Mouse (Mus musculus): ENCODE results near the gene Trpm3. TPM values are rescaled to one million over a fixed set of nuclear protein-coding genes. Genes with fewer than 3 reads are reported as not detected.
"Not testable (repeated sequence)": the region's sequence is repeated elsewhere in the genome, so short reads cannot be mapped to it uniquely, and the experiment has no call there.

Trpm3 gene
- polyA plus RNA-seq, 1 experiment = 0.05 TPM

DNA sequence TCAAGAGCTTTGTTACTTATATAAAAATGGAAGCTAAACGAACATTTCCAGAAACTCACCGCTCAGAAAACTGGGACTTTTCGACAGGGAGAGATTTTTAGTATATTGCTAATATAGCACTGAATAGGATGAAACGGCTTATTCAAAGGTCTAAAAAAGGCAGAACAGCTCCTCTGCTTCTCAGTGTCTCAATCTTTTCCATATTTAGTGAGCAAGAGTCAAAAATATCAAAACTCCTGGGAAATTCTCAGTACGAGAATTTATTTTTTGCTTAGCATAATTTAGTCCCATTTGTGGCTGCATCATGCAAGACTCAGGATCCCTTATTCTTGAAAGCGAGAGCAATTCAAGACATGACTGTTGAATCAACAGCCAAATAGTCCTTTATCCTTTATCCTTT is 884.1 kb downstream of the Trpm3 start:
- H3K27me3 ChIP-seq (ENCODE audit: control insufficient read depth, insufficient read depth, insufficient read length) = no peaks in the 10 kb centered on the region
- H3ac ChIP-seq (ENCODE audit: control insufficient read depth, insufficient read length, low read depth) = no peak overlapping the region
- no peaks in the 10 kb centered on the region for H3K36me3 ChIP-seq (ENCODE audit: control insufficient read depth, insufficient read depth)
- no peaks in the 10 kb centered on the region for H3K79me3 ChIP-seq (ENCODE audit: low read depth)
- TF ChIP-seq USF1 (IDR thresholded peaks at IDR 0.05; ENCODE audit: low read depth) (no peak), MYOD1 (IDR thresholded peaks at IDR 0.05; ENCODE audit: control insufficient read depth, insufficient read length, low read depth) (no peak), FOSL1 (IDR thresholded peaks at IDR 0.05; ENCODE audit: insufficient read depth, low read length, poor library complexity, severe bottlenecking) (no peak), MYOG (IDR thresholded peaks at IDR 0.05; ENCODE audit: control insufficient read depth, extremely low read depth, insufficient read length) (no peak), MAX (IDR thresholded peaks at IDR 0.05) (no peak), CTCF (IDR thresholded peaks at IDR 0.05; ENCODE audit: control insufficient read depth, insufficient read depth, insufficient read length) (no peak), CEBPB (IDR thresholded peaks at IDR 0.05; ENCODE audit: low read depth) (no peak)
- no peak overlapping the region for H3K4me3 ChIP-seq (ENCODE audit: insufficient read depth, poor library complexity, severe bottlenecking)
- no peaks in the 10 kb centered on the region for H3K79me2 ChIP-seq (ENCODE audit: control insufficient read depth, insufficient read depth)

- Histone ChIP-seq H3K36me3 (ENCODE audit: control insufficient read depth, insufficient read depth) (no peaks in the 10 kb centered on the region), H3K27me3 (ENCODE audit: control insufficient read depth, insufficient read depth, insufficient read length) (no peaks in the 10 kb centered on the region), H3K4me3 (ENCODE audit: insufficient read depth, poor library complexity, severe bottlenecking) (no peak overlapping the region), H3K79me2 (ENCODE audit: control insufficient read depth, insufficient read depth) (no peaks in the 10 kb centered on the region), H3ac (ENCODE audit: control insufficient read depth, insufficient read length, low read depth) (no peak overlapping the region), H3K79me3 (ENCODE audit: low read depth) (no peaks in the 10 kb centered on the region)
- TF ChIP-seq CEBPB (IDR thresholded peaks at IDR 0.05; ENCODE audit: low read depth) (no peak), USF1 (IDR thresholded peaks at IDR 0.05; ENCODE audit: low read depth) (no peak), MAX (IDR thresholded peaks at IDR 0.05) (no peak), CTCF (IDR thresholded peaks at IDR 0.05; ENCODE audit: control insufficient read depth, insufficient read depth, insufficient read length) (no peak), MYOD1 (IDR thresholded peaks at IDR 0.05; ENCODE audit: control insufficient read depth, insufficient read length, low read depth) (no peak), MYOG (IDR thresholded peaks at IDR 0.05; ENCODE audit: control insufficient read depth, extremely low read depth, insufficient read length) (no peak), FOSL1 (IDR thresholded peaks at IDR 0.05; ENCODE audit: insufficient read depth, low read length, poor library complexity, severe bottlenecking) (no peak)
These were observed 884.6 kb downstream of the Trpm3 start for GRCm38 (mm10) chr19:23023316-23023960.

- Histone ChIP-seq H3K36me3 (ENCODE audit: control insufficient read depth, insufficient read depth) (no peaks in the 10 kb centered on the region), H3K27me3 (ENCODE audit: control insufficient read depth, insufficient read depth, insufficient read length) (no peaks in the 10 kb centered on the region), H3ac (ENCODE audit: control insufficient read depth, insufficient read length, low read depth) (no peak overlapping the region), H3K79me2 (ENCODE audit: control insufficient read depth, insufficient read depth) (no peaks in the 10 kb centered on the region), H3K4me3 (ENCODE audit: insufficient read depth, poor library complexity, severe bottlenecking) (no peak overlapping the region), H3K79me3 (ENCODE audit: low read depth) (no peaks in the 10 kb centered on the region)
- no peak for TF ChIP-seq CTCF (IDR thresholded peaks at IDR 0.05; ENCODE audit: control insufficient read depth, insufficient read depth, insufficient read length)
- TF ChIP-seq MAX (IDR thresholded peaks at IDR 0.05) = no peak
- no peak for TF ChIP-seq MYOD1 (IDR thresholded peaks at IDR 0.05; ENCODE audit: control insufficient read depth, insufficient read length, low read depth)
- no peak for TF ChIP-seq USF1 (IDR thresholded peaks at IDR 0.05; ENCODE audit: low read depth)
- TF ChIP-seq CEBPB (IDR thresholded peaks at IDR 0.05; ENCODE audit: low read depth) = no peak
- no peak for TF ChIP-seq FOSL1 (IDR thresholded peaks at IDR 0.05; ENCODE audit: insufficient read depth, low read length, poor library complexity, severe bottlenecking)
- no peak for TF ChIP-seq MYOG (IDR thresholded peaks at IDR 0.05; ENCODE audit: control insufficient read depth, extremely low read depth, insufficient read length)
These were observed 886.0 kb downstream of the Trpm3 start for GRCm38 (mm10) chr19:23024821-23025220.

- no peaks in the 10 kb centered on the region for H3K79me3 ChIP-seq (ENCODE audit: low read depth)
- H3K36me3 ChIP-seq (ENCODE audit: control insufficient read depth, insufficient read depth) = no peaks in the 10 kb centered on the region
- H3K79me2 ChIP-seq (ENCODE audit: control insufficient read depth, insufficient read depth) = no peaks in the 10 kb centered on the region
- TF ChIP-seq FOSL1 (IDR thresholded peaks at IDR 0.05; ENCODE audit: insufficient read depth, low read length, poor library complexity, severe bottlenecking) (no peak), CEBPB (IDR thresholded peaks at IDR 0.05; ENCODE audit: low read depth) (no peak), MYOD1 (IDR thresholded peaks at IDR 0.05; ENCODE audit: control insufficient read depth, insufficient read length, low read depth) (no peak), MYOG (IDR thresholded peaks at IDR 0.05; ENCODE audit: control insufficient read depth, extremely low read depth, insufficient read length) (no peak)
- H3K4me3 ChIP-seq (ENCODE audit: insufficient read depth, poor library complexity, severe bottlenecking) = no peak overlapping the region
- no peak overlapping the region for H3ac ChIP-seq (ENCODE audit: control insufficient read depth, insufficient read length, low read depth)
- no peaks in the 10 kb centered on the region for H3K27me3 ChIP-seq (ENCODE audit: control insufficient read depth, insufficient read depth, insufficient read length)
These were observed 887.6 kb downstream of the Trpm3 start for GRCm38 (mm10) chr19:23026427-23026826.

DNA sequence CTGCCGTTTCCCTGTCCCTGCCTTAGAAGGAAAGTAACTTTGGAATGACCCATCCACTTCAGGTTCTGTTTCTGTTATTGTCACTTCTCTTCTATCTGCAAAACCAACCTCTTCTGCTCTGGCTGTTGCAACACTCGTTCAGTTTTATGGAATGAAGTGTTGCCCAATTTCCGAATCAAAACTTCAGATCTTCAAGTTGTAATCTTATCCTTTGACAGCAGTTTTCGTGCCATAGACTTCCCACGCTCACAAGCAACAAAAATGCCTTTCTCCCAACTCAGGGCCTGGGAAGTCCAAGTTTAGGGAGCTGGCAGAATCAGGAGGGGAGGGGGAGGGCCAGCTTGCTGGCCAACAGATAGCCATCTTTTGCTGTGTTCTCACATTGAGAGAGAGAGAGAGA is 889.4 kb downstream of the Trpm3 start:
- Histone ChIP-seq H3K79me2 (ENCODE audit: control insufficient read depth, insufficient read depth) (no peaks in the 10 kb centered on the region), H3ac (ENCODE audit: control insufficient read depth, insufficient read length, low read depth) (no peak overlapping the region), H3K79me3 (ENCODE audit: low read depth) (no peaks in the 10 kb centered on the region), H3K36me3 (ENCODE audit: control insufficient read depth, insufficient read depth) (no peaks in the 10 kb centered on the region), H3K4me3 (ENCODE audit: insufficient read depth, poor library complexity, severe bottlenecking) (no peak overlapping the region), H3K27me3 (ENCODE audit: control insufficient read depth, insufficient read depth, insufficient read length) (no peaks in the 10 kb centered on the region)
- TF ChIP-seq CTCF (IDR thresholded peaks at IDR 0.05; ENCODE audit: control insufficient read depth, insufficient read depth, insufficient read length) = no peak
- no peak for TF ChIP-seq MYOG (IDR thresholded peaks at IDR 0.05; ENCODE audit: control insufficient read depth, extremely low read depth, insufficient read length)
- no peak for TF ChIP-seq FOSL1 (IDR thresholded peaks at IDR 0.05; ENCODE audit: insufficient read depth, low read length, poor library complexity, severe bottlenecking)
- TF ChIP-seq MAX (IDR thresholded peaks at IDR 0.05) = no peak
- TF ChIP-seq MYOD1 (IDR thresholded peaks at IDR 0.05; ENCODE audit: control insufficient read depth, insufficient read length, low read depth) = no peak
- TF ChIP-seq USF1 (IDR thresholded peaks at IDR 0.05; ENCODE audit: low read depth) = no peak
- TF ChIP-seq CEBPB (IDR thresholded peaks at IDR 0.05; ENCODE audit: low read depth) = no peak

GRCm38 (mm10) chr19:23033343-23033742 is 894.5 kb downstream of the Trpm3 start:
- H3ac ChIP-seq (ENCODE audit: control insufficient read depth, insufficient read length, low read depth); H3K79me3 ChIP-seq (ENCODE audit: low read depth); H3K27me3 ChIP-seq (ENCODE audit: control insufficient read depth, insufficient read depth, insufficient read length); H3K36me3 ChIP-seq (ENCODE audit: control insufficient read depth, insufficient read depth); H3K4me3 ChIP-seq (ENCODE audit: insufficient read depth, poor library complexity, severe bottlenecking); H3K79me2 ChIP-seq (ENCODE audit: control insufficient read depth, insufficient read depth): not testable (repeated sequence)
